In the genomic region with DNA sequence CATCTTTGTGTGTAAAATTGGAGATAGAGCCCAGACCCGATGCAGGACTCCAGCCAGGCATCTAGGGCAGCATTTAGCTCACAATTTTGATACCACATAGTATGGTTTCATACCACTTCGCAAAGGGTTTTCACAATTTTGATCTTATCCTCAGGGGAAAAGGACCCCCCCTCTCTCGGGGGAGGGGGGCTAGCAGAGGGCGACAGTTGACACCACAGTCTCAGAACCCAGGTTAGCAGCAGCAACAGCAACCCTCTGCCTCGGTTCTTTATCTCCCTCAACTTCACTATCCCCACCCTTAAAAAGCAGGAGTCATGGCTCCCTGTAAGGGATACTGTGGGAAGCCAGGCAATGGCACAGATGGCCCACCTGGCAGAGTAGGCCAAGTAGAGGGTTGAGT, we compare ENCODE assay signal across 9 mouse cellular contexts. TPM values are rescaled to one million over a fixed set of nuclear protein-coding genes. Genes with fewer than 3 reads are reported as not detected.
A peak's percentile ranks its signal among the peaks of the same experiment; 100 is the strongest.
DNase-seq lines count a peak whose midpoint lies in the region; ATAC-seq and TF ChIP-seq lines count a peak whose summit lies in the region.
"Had no signal": no experiment of that assay in that cellular context is flagged by ENCODE, and none has a peak within 500 bp of the region (broad histone marks: within the 10 kb centered on the region; RNA-seq: fewer than 3 reads in every experiment).

No protein-coding gene starts in this region.

- peaks cover 11% of the 10 kb centered on the region for H3K4me1 ChIP-seq in heart, embryonic 16.5 days (ENCODE audit: control insufficient read depth, insufficient read depth, low read length)
- peaks cover 77% of the 10 kb centered on the region for H3K4me1 ChIP-seq in megakaryocyte, embryonic 14.5 days
- H3K4me1 ChIP-seq in intestine, postnatal 0 days (replicated peaks; ENCODE audit: control insufficient read depth, insufficient read depth, low read length), result no peaks in the 10 kb centered on the region
- H3K4me1 ChIP-seq in neural tube, embryonic 15.5 days, result peaks cover 33% of the 10 kb centered on the region

- peak overlapping the region; percentile 54 for H3K27ac ChIP-seq in heart, embryonic 16.5 days (ENCODE audit: low read length)
- H3K27ac ChIP-seq in intestine, postnatal 0 days (ENCODE audit: low read depth, low read length), result no peak overlapping the region
- H3K27ac ChIP-seq in neural tube, embryonic 15.5 days (replicated peaks), result 0 out of 2 replicates have a peak overlapping the region, but pooled peaks have one; percentile 18

- H3K4me3 ChIP-seq in heart, embryonic 16.5 days (ENCODE audit: low read length), result no peak overlapping the region
- H3K4me3 ChIP-seq in megakaryocyte, embryonic 14.5 days (replicated peaks), result peak overlapping the region; percentile 59
- no peak overlapping the region for H3K4me3 ChIP-seq in intestine, postnatal 0 days (ENCODE audit: low read depth, low read length)
- H3K4me3 ChIP-seq in neural tube, embryonic 15.5 days (replicated peaks), result no peak overlapping the region

- H3K9ac ChIP-seq in heart, embryonic 16.5 days (ENCODE audit: low read length), result 0 out of 2 replicates have a peak overlapping the region, but pooled peaks have one; percentile 50
- H3K9ac ChIP-seq in intestine, postnatal 0 days (ENCODE audit: low read depth, low read length), result no peak overlapping the region
- H3K9ac ChIP-seq in neural tube, embryonic 15.5 days (replicated peaks), result no peak overlapping the region

- intact Hi-C loops in heart, postnatal 14 days (cut with DNase I), result loop anchor here (2.0 kb wide), 1 partner anchor 68 kb away; no protein-coding TSS in a partner anchor
- intact Hi-C loops in gastrocnemius, postnatal 36 days (cut with DNase I), result no loop called here

- no peaks in the 10 kb centered on the region for H3K9me3 ChIP-seq in heart, embryonic 16.5 days (replicated peaks; ENCODE audit: control insufficient read depth, low read length)
- H3K9me3 ChIP-seq in megakaryocyte, embryonic 14.5 days, result no peaks in the 10 kb centered on the region
- no peaks in the 10 kb centered on the region for H3K9me3 ChIP-seq in intestine, postnatal 0 days (ENCODE audit: control insufficient read depth)
- H3K9me3 ChIP-seq in neural tube, embryonic 15.5 days (replicated peaks), result no peaks in the 10 kb centered on the region

- no peak for ATAC-seq in heart, embryonic 16.5 days (replicated peaks; ENCODE audit: extremely low read depth, insufficient read depth, low FRiP score)
- no peak for ATAC-seq in megakaryocyte, adult 5-6 weeks (ENCODE audit: poor library complexity, severe bottlenecking)
- no peak for ATAC-seq in intestine, postnatal 0 days
- no peak for ATAC-seq in neural tube, embryonic 15.5 days (ENCODE audit: low FRiP score)

- peak overlapping the region; percentile 31; the same call in 1 of the 2 replicates for H3K4me2 ChIP-seq in heart, embryonic 16.5 days (ENCODE audit: low read depth, low read length)
- peak overlapping the region; percentile 1; the same call in 1 of the 2 replicates for H3K4me2 ChIP-seq in intestine, postnatal 0 days (replicated peaks; ENCODE audit: low read depth)
- H3K4me2 ChIP-seq in neural tube, embryonic 15.5 days, result peak overlapping the region; percentile 34; the same call in 1 of the 2 replicates

- peaks cover 40% of the 10 kb centered on the region for H3K36me3 ChIP-seq in heart, embryonic 16.5 days (ENCODE audit: control insufficient read depth, insufficient read depth)
- peaks cover 98% of the 10 kb centered on the region for H3K36me3 ChIP-seq in megakaryocyte, embryonic 14.5 days (replicated peaks; ENCODE audit: low read length)
- peaks cover 69% of the 10 kb centered on the region for H3K36me3 ChIP-seq in intestine, postnatal 0 days (ENCODE audit: control insufficient read depth, insufficient read depth)
- H3K36me3 ChIP-seq in neural tube, embryonic 15.5 days, result peaks cover 44% of the 10 kb centered on the region

- DNase-seq in heart, postnatal 14 days, result no peak
- DNase-seq in cerebellum, postnatal 25 days, result no peak
- no peak for DNase-seq in gastrocnemius, postnatal 36 days

- no peaks in the 10 kb centered on the region for H3K27me3 ChIP-seq in heart, embryonic 16.5 days (ENCODE audit: control insufficient read depth, insufficient read depth, low read length)
- H3K27me3 ChIP-seq in megakaryocyte, embryonic 14.5 days (replicated peaks), result no peaks in the 10 kb centered on the region
- no peaks in the 10 kb centered on the region for H3K27me3 ChIP-seq in intestine, postnatal 0 days (replicated peaks; ENCODE audit: control insufficient read depth, insufficient read depth, low read length)
- H3K27me3 ChIP-seq in neural tube, embryonic 15.5 days (replicated peaks), result no peaks in the 10 kb centered on the region

- WGBS in heart, embryonic 16.5 days, result 69% methylated on average over 5 of the region's 5 CpGs
- 70% methylated on average over 5 of the region's 5 CpGs for WGBS in intestine, postnatal 0 days
- 87% methylated on average over 5 of the region's 5 CpGs for WGBS in neural tube, embryonic 15.5 days

- no peak for TF ChIP-seq CTCF in intestine, postnatal 0 days (IDR thresholded peaks at IDR 0.05; ENCODE audit: low read depth)

RNA-seq across cellular contexts. Expression of a gene that starts 9.1 kb away (rescaled TPM):
- polyA plus RNA-seq in heart, embryonic 16.5 days (2015; fragmentation: Nextera tagmentation; extraction: Ambion mirVana), result 0.18 and 0.24 TPM in 2 replicates
- not detected for total RNA-seq in heart, postnatal 14 days (2021)
- polyA plus RNA-seq in megakaryocyte, embryonic 14.5 days (2012; ENCODE audit: insufficient read depth, low replicate concordance), result not detected in 2 replicates
- total RNA-seq in megakaryocyte, adult 5-6 weeks (2015), result not detected in 2 replicates
- not detected in 2 replicates for total RNA-seq in megakaryocyte, adult 5-6 weeks (2017)
- 0.12 and 0.21 TPM in 2 replicates for polyA plus RNA-seq in intestine, postnatal 0 days (2015; fragmentation: Nextera tagmentation; extraction: Ambion mirVana)
- polyA plus RNA-seq in neural tube, embryonic 15.5 days (2015; fragmentation: Nextera tagmentation; extraction: Ambion mirVana), result 0.35 and 0.45 TPM in 2 replicates
- total RNA-seq in gastrocnemius, postnatal 36 days (2021), result not detected
- total RNA-seq: adrenal gland, postnatal 14 days had no signal

RNA-seq across cellular contexts. Expression of a gene that starts 12.9 kb away (rescaled TPM):
- polyA plus RNA-seq in heart, embryonic 16.5 days (2015; fragmentation: Nextera tagmentation; extraction: Ambion mirVana), result 92.3 and 97.5 TPM in 2 replicates
- total RNA-seq in heart, postnatal 14 days (2021), result 100 to 1,000 TPM; 124 to 141 TPM
- 203 and 207 TPM in 2 replicates for polyA plus RNA-seq in megakaryocyte, embryonic 14.5 days (2012; ENCODE audit: insufficient read depth, low replicate concordance)
- total RNA-seq in megakaryocyte, adult 5-6 weeks (2015), result 30.8 and 31.0 TPM in 2 replicates
- total RNA-seq in megakaryocyte, adult 5-6 weeks (2017), result 118 and 119 TPM in 2 replicates
- 49.8 and 51.0 TPM in 2 replicates for polyA plus RNA-seq in intestine, postnatal 0 days (2015; fragmentation: Nextera tagmentation; extraction: Ambion mirVana)
- polyA plus RNA-seq in neural tube, embryonic 15.5 days (2015; fragmentation: Nextera tagmentation; extraction: Ambion mirVana), result 15.9 and 18.6 TPM in 2 replicates
- 100 to 1,000 TPM; 235 to 261 TPM for total RNA-seq in gastrocnemius, postnatal 36 days (2021)

RNA-seq across cellular contexts. Expression of a gene that starts 16.2 kb away (rescaled TPM):
- polyA plus RNA-seq in heart, embryonic 16.5 days (2015; fragmentation: Nextera tagmentation; extraction: Ambion mirVana), result 68.6 and 72.3 TPM in 2 replicates
- 10 to 100 TPM; 38.6 to 40.1 TPM for total RNA-seq in heart, postnatal 14 days (2021)
- 84.3 and 173 TPM in 2 replicates for polyA plus RNA-seq in megakaryocyte, embryonic 14.5 days (2012; ENCODE audit: insufficient read depth, low replicate concordance)
- 95.7 and 114 TPM in 2 replicates for total RNA-seq in megakaryocyte, adult 5-6 weeks (2015)
- total RNA-seq in megakaryocyte, adult 5-6 weeks (2017), result 65.5 and 78.8 TPM in 2 replicates
- 48.5 and 48.9 TPM in 2 replicates for polyA plus RNA-seq in intestine, postnatal 0 days (2015; fragmentation: Nextera tagmentation; extraction: Ambion mirVana)
- polyA plus RNA-seq in neural tube, embryonic 15.5 days (2015; fragmentation: Nextera tagmentation; extraction: Ambion mirVana), result 122 and 138 TPM in 2 replicates
- 10 to 100 TPM; 19.7 to 22.8 TPM for total RNA-seq in gastrocnemius, postnatal 36 days (2021)

RNA-seq across cellular contexts. Expression of a gene that starts 24.5 kb away (rescaled TPM):
- polyA plus RNA-seq in heart, embryonic 16.5 days (2015; fragmentation: Nextera tagmentation; extraction: Ambion mirVana), result 11.5 and 13.4 TPM in 2 replicates
- 10 to 100 TPM; 24.0 to 24.9 TPM for total RNA-seq in heart, postnatal 14 days (2021)
- polyA plus RNA-seq in megakaryocyte, embryonic 14.5 days (2012; ENCODE audit: insufficient read depth, low replicate concordance), result 161 and 607 TPM in 2 replicates
- total RNA-seq in megakaryocyte, adult 5-6 weeks (2015), result 25.9 and 33.1 TPM in 2 replicates
- 19.3 and 19.6 TPM in 2 replicates for total RNA-seq in megakaryocyte, adult 5-6 weeks (2017)
- 9.3 and 12.7 TPM in 2 replicates for polyA plus RNA-seq in intestine, postnatal 0 days (2015; fragmentation: Nextera tagmentation; extraction: Ambion mirVana)
- polyA plus RNA-seq in neural tube, embryonic 15.5 days (2015; fragmentation: Nextera tagmentation; extraction: Ambion mirVana), result 21.0 and 23.4 TPM in 2 replicates
- 10 to 100 TPM; 12.2 to 15.2 TPM for total RNA-seq in gastrocnemius, postnatal 36 days (2021)

RNA-seq across cellular contexts. Expression of a gene that starts 24.7 kb away (rescaled TPM):
- polyA plus RNA-seq in heart, embryonic 16.5 days (2015; fragmentation: Nextera tagmentation; extraction: Ambion mirVana), result 24.4 and 26.8 TPM in 2 replicates
- total RNA-seq in heart, postnatal 14 days (2021), result 10 to 100 TPM; 35.9 to 37.2 TPM
- 156 and 158 TPM in 2 replicates for polyA plus RNA-seq in megakaryocyte, embryonic 14.5 days (2012; ENCODE audit: insufficient read depth, low replicate concordance)
- total RNA-seq in megakaryocyte, adult 5-6 weeks (2015), result 30.3 and 35.3 TPM in 2 replicates
- 39.8 and 50.8 TPM in 2 replicates for total RNA-seq in megakaryocyte, adult 5-6 weeks (2017)
- polyA plus RNA-seq in intestine, postnatal 0 days (2015; fragmentation: Nextera tagmentation; extraction: Ambion mirVana), result 29.4 and 29.7 TPM in 2 replicates
- 12.7 and 18.3 TPM in 2 replicates for polyA plus RNA-seq in neural tube, embryonic 15.5 days (2015; fragmentation: Nextera tagmentation; extraction: Ambion mirVana)
- total RNA-seq in gastrocnemius, postnatal 36 days (2021), result 10 to 100 TPM; 10.8 to 11.3 TPM
